Mouse (Mus musculus): ENCODE measurements around the gene Ddx47. TPM values are rescaled to one million over a fixed set of nuclear protein-coding genes. Genes with fewer than 3 reads are reported as not detected.

The Ddx47 gene
- polyA plus RNA-seq, 1 experiment from 2014 or later: 87.6 TPM

DNA sequence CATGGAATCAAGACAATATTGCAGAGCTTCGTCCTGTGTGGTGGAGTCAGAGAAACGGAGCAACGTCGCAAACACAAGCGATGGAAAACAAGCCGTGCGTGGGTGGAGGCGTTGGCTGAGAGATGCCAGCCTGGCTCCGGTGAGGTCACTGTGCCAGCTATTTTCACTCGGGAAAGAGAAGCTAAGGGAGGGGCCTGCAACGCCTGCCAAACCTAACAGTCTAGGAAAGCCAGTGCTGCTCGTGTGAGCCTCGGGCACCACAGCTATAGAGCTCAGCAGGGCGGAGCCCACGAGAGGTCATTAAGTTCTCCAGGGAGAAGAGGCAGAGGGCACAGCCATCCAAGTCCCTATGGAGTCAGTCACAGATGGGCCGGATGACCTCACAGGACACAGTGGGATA, 37.5 kb downstream of the Ddx47 start:
- no peak overlapping the region for H3K9ac ChIP-seq (replicated peaks)
- no peak overlapping the region for H3K4me3 ChIP-seq (replicated peaks)
- H3K27ac ChIP-seq: no peak overlapping the region
- H3K4me1 ChIP-seq (replicated peaks): no peaks in the 10 kb centered on the region
- WGBS: 87% methylated on average over 16 of the region's 16 CpGs
- no peak overlapping the region for H3K4me2 ChIP-seq (replicated peaks)
- H3K9me3 ChIP-seq: no peaks in the 10 kb centered on the region
- no peak for ATAC-seq
- 0 out of 2 replicates have a peak, but pooled peaks cover 9% of the 10 kb centered on the region for H3K27me3 ChIP-seq
- H3K36me3 ChIP-seq: no peaks in the 10 kb centered on the region

DNA sequence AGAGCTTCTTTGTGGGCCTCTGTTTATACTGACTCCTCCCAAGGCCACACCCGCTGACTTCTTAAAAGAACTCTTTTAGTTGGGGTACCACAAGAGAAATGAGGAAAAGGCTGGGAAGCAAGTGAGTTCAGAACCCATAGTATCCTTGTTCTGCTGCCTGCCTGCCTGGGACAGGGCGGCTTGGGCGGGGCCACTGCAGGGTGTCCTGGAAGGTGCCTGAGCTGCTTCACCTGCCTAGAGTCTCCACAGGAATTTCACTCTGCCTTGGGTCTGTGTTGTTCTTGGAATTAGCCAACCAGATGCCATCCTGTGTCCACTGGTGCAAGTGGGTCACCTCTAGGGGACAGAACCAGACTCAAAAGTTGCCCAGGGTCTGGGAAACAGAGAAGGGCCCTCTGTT, 42.4 kb downstream of the Ddx47 start:
- no peaks in the 10 kb centered on the region for H3K27me3 ChIP-seq
- WGBS: 68% methylated on average over 3 of the region's 3 CpGs

DNA sequence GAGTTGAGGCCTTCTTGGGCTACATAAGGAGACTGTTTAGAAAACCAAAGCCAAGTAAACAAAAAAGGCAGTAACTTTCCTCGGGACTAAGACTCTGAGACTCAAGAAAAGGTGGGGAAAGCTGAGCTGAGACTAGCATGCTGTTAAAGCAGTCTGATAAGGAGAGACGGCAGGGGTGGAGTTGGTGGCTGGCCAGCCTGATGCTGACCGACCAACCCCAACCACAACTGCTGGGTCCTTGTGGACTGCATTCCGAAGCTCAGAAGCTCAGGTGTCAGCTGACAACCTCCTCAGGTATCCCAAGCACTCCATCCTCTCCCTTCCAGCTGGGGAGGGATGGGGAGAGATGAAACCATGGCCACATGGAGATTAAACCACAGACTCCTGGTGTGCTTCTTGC, 44.5 kb downstream of the Ddx47 start:
- Histone ChIP-seq H3K9ac (replicated peaks) (no peak overlapping the region), H3K36me3 (no peaks in the 10 kb centered on the region), H3K4me1 (replicated peaks) (no peaks in the 10 kb centered on the region), H3K9me3 (no peaks in the 10 kb centered on the region), H3K27me3 (no peaks in the 10 kb centered on the region), H3K4me2 (replicated peaks) (no peak overlapping the region), H3K4me3 (replicated peaks) (no peak overlapping the region), H3K27ac (no peak overlapping the region)
- ATAC-seq: no peak
- 65% methylated on average over 4 of the region's 4 CpGs for WGBS

More for the DNA sequence above, 42.4 kb downstream of the Ddx47 start:
- no peak overlapping the region for H3K9ac ChIP-seq (replicated peaks)
- H3K4me1 ChIP-seq (replicated peaks): no peaks in the 10 kb centered on the region
- ATAC-seq: no peak
- H3K36me3 ChIP-seq: no peaks in the 10 kb centered on the region
- no peak overlapping the region for H3K4me2 ChIP-seq (replicated peaks)
- H3K27ac ChIP-seq: no peak overlapping the region
- H3K4me3 ChIP-seq (replicated peaks): no peak overlapping the region
- H3K9me3 ChIP-seq: no peaks in the 10 kb centered on the region

GRCm38 (mm10) chr6:135060728-135061127, 49.3 kb downstream of the Ddx47 start:
- Histone ChIP-seq H3K9ac (replicated peaks) (no peak overlapping the region), H3K9me3 (no peaks in the 10 kb centered on the region), H3K4me3 (replicated peaks) (no peak overlapping the region), H3K27ac (no peak overlapping the region), H3K27me3 (peaks cover 19% of the 10 kb centered on the region), H3K36me3 (no peaks in the 10 kb centered on the region), H3K4me1 (replicated peaks) (peaks cover 9% of the 10 kb centered on the region), H3K4me2 (replicated peaks) (no peak overlapping the region)
- no peak for ATAC-seq
- WGBS: 93% methylated on average over 4 of the region's 4 CpGs

GRCm38 (mm10) chr6:135064621-135065020, 53.2 kb downstream of the Ddx47 start:
- H3K4me3 ChIP-seq (replicated peaks): no peak overlapping the region
- H3K9ac ChIP-seq (replicated peaks): no peak overlapping the region
- 59% methylated on average over 12 of the region's 12 CpGs for WGBS
- peaks cover 21% of the 10 kb centered on the region for H3K4me1 ChIP-seq (replicated peaks)
- ATAC-seq: no peak
- no peak overlapping the region for H3K27ac ChIP-seq
- H3K27me3 ChIP-seq: peaks cover 39% of the 10 kb centered on the region
- no peaks in the 10 kb centered on the region for H3K9me3 ChIP-seq
- H3K4me2 ChIP-seq (replicated peaks): no peak overlapping the region
- H3K36me3 ChIP-seq: no peaks in the 10 kb centered on the region

DNA sequence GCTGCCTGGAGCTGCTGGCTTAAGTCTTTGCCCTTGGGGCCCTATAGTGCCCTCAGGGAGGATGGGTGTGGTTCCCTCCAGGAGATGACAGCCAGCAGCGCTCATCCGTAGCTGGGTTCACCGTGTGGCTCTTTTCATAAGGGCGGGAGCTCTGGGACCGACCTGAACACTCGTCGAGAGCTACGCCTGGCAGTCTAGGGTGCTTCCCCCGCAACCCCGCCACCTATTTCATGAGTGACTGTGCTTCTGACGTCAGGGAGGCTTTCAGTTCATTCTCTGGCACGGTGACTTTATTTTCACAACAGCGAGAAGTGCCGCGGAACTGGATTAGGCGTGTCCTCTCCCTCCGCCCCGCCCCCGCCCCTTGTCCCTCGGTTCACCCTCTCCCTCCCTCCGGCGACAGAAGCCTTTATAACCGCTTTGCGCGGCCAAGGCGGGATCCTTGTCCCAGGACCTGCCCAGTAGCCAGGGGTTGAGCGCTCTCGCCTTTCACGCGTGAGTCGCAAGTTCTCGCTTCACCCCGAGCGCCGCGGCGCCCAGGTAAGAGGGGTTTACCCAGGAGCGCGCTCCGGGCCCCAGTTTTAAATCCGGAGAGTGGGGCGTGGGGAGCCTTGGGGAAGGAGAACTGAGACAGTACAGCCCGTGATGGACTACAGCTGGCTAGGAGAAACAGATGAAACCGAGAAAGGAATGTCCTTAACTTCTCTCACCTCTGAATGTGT, 54.0 kb downstream of the Ddx47 start, which contains the start of gene Gprc5a:
TSS of gene Gprc5a (plus strand) at position 416 of the 722 bp plus-strand sequence.
- Histone ChIP-seq H3K36me3 (no peaks in the 10 kb centered on the region), H3K27me3 (peaks cover 39% of the 10 kb centered on the region), H3K27ac (no peak within 1 kb of the TSS), H3K9me3 (no peaks in the 10 kb centered on the region), H3K4me3 (replicated peaks) (peak within 1 kb of the TSS; percentile 44), H3K9ac (replicated peaks) (peak within 1 kb of the TSS; percentile 52; the same call in 1 of the 2 replicates), H3K4me1 (replicated peaks) (peaks cover 21% of the 10 kb centered on the region), H3K4me2 (replicated peaks) (peak within 1 kb of the TSS; percentile 73)
- WGBS: 1% methylated on average over 44 of the region's 44 CpGs
- peak; percentile 69; the same call in 1 of the 2 replicates for ATAC-seq

DNA sequence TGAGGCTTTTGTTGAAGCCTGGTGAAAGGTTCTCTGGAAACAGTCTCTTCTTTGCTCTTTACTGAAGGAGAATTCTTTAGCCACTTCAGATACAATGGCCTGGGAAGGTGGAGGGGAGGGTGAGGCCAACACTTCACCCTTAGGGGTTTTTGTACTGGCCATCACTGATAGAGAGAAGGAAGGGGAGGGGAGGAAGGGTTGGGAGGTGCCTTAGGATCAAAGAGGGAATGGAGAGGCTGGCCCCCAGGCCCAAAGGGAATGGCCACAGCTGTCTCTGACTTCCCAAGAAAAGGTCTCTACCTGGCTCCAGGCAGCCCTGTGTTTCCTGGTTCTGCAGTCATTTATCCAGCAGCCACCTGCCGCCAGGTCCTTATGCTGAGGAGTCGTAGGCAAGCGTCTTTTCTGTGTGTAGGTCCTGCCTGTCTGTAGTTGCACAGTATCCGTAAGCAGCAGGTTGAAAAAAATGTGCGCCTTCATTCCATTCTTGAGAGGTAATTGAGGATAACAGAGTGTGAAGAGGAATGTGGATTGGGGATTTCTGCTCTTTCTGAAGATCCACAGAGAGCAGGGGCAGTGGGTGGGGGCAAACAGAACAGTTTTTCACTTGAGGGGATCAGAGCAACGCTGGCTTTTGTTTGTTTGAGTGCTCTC, 55.5 kb downstream of the Ddx47 start:
- Histone ChIP-seq H3K9ac (replicated peaks) (no peak overlapping the region), H3K27me3 (peaks cover 39% of the 10 kb centered on the region), H3K36me3 (no peaks in the 10 kb centered on the region), H3K4me3 (replicated peaks) (no peak overlapping the region), H3K27ac (no peak overlapping the region), H3K9me3 (no peaks in the 10 kb centered on the region), H3K4me1 (replicated peaks) (peaks cover 21% of the 10 kb centered on the region), H3K4me2 (replicated peaks) (no peak overlapping the region)
- peak; percentile 39; the same call in 1 of the 2 replicates for ATAC-seq
- 18% methylated on average over 6 of the region's 6 CpGs for WGBS

DNA sequence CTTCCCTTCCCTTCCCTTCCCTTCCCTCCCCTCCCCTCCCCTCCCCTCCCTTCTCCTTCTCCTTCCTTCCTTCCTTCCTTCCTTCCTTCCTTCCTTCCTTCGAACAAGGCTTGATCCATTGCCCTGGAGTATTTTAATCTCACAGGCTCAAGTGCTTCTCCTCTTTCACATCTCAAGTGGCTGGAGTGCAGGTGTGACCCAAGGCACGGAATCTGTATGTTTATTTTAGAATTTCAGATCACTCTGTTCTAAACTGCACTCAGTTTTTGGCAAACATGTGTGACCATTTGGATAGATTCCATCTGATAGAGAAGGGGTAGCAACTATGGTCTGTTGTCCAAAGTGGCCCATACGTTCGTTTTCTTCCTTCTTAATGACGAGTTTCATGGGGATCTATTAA, 56.8 kb downstream of the Ddx47 start:
- Histone ChIP-seq H3K4me1 (replicated peaks) (peaks cover 21% of the 10 kb centered on the region), H3K4me2 (replicated peaks) (no peak overlapping the region), H3K4me3 (replicated peaks) (no peak overlapping the region), H3K9ac (replicated peaks) (no peak overlapping the region), H3K27ac (no peak overlapping the region), H3K36me3 (no peaks in the 10 kb centered on the region), H3K9me3 (no peaks in the 10 kb centered on the region), H3K27me3 (peaks cover 39% of the 10 kb centered on the region)
- WGBS: 86% methylated on average over 5 of the region's 5 CpGs
- no peak for ATAC-seq

GRCm38 (mm10) chr6:135069856-135070255, 58.4 kb downstream of the Ddx47 start:
- Histone ChIP-seq H3K27me3 (peaks cover 29% of the 10 kb centered on the region), H3K27ac (no peak overlapping the region), H3K4me1 (replicated peaks) (peaks cover 21% of the 10 kb centered on the region), H3K9me3 (no peaks in the 10 kb centered on the region), H3K4me2 (replicated peaks) (no peak overlapping the region), H3K36me3 (no peaks in the 10 kb centered on the region), H3K4me3 (replicated peaks) (no peak overlapping the region), H3K9ac (replicated peaks) (no peak overlapping the region)
- 72% methylated on average over 6 of the region's 6 CpGs for whole genome bisulfite sequencing
- no peak for ATAC-seq

DNA sequence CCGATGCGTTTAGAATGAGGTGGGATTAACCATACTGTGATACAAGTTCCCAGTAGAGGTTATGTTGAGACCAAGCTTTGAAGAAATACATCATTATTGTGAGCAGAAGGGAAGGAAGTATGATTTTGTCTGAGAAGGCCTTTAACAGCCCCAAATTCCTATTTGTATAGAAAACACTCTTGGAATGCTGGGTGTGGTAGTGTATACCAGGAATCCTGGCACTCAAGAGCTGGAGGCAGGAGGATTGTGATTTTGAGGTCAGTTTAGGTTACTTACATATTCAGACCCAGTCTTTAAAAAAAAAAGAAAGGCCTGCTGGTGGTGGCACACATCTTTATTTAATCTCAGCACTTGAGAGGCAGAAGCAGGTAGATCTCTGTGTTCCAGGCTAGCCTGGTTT, 58.9 kb downstream of the Ddx47 start:
- no peak overlapping the region for H3K9ac ChIP-seq (replicated peaks)
- H3K36me3 ChIP-seq: no peaks in the 10 kb centered on the region
- H3K4me2 ChIP-seq (replicated peaks): no peak overlapping the region
- 81% methylated on average over 2 of the region's 2 CpGs for WGBS
- H3K4me3 ChIP-seq (replicated peaks): no peak overlapping the region
- no peak for ATAC-seq
- no peaks in the 10 kb centered on the region for H3K9me3 ChIP-seq
- peaks cover 16% of the 10 kb centered on the region for H3K4me1 ChIP-seq (replicated peaks)
- no peak overlapping the region for H3K27ac ChIP-seq
- H3K27me3 ChIP-seq: peaks cover 24% of the 10 kb centered on the region
